Mouse (Mus musculus) frontal cortex, adult (tissue): ENCODE data around the gene Rims1.
A peak's percentile ranks its signal among the peaks of the same experiment; 100 is the strongest.

Source experiments
- ATAC-seq: cut with Nextera tagmentation; 2 replicates; pipeline ENCODE4 v1.9.2; 2017; ENCODE audit warnings: mild to moderate bottlenecking, moderate library complexity, mixed read lengths; ENCODE audit not compliant: low TSS enrichment

The Rims1 gene

DNA sequence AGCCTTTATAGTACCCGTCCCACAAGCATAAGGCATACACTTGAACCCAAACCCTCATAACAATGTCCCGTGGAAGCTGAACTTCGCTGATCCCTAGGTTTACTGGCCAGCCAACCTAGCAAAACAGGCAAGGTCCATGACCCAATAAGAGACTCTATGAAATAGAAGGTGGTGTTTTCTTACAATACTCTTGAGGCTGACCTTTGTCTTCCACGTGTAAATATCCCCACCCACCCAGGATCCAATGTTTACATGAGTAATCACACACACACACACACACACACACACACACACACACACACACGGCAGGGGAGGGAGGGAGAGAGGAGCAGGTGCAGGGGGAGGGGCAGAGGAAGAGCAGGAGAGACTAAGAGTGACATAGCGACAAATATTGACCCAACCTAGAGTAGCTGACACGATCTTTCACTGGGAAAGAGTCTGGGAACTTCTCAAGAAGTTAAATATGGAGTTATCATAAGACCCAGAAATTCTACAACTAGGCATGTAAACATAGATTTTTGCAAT is 217.9 kb downstream of the Rims1 start:
- no peak for ATAC-seq

DNA sequence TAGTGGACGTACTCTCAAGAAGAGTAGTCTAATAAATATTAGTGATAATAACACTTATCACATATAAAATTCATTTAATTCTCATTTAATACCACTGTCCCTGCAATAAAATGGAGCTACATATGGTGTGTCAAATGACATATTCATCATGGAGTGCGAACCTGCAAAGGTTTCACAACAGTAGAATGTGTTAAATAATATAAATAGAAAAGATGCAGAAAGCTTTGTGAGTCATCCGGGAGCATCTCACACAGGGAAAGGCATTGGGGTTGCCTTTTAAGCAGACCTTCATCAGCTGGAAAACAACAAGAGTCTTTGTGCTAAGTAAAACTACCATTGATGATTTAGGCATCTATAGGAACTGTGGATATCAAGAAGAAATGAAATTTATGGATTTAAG is 220.2 kb downstream of the Rims1 start:
- no peak for ATAC-seq

- ATAC-seq = no peak
Measured at GRCm38 (mm10) chr1:22579470-22579869, 226.3 kb downstream of the Rims1 start.

- no peak for ATAC-seq
Measured at GRCm38 (mm10) chr1:22572720-22573119, 233.1 kb downstream of the Rims1 start.

DNA sequence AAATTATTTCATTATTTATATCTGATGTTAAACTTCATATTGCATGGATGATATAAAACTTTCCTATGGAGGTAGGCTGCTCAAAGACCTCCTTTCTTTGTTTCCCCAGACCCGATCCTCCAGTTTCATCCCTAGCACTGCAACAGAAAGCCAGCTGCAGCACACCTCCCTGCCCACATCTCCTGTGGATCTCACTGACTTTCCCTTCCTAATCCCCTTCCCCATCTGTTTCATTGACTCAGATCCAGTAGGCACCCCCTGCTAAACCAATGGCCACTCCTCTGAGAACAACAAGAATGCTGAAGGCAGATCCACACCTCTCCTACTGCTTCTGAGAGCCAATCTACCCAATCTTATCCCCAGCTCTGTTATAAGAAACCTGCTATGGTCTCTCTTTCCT is 259.5 kb downstream of the Rims1 start:
- no peak for ATAC-seq

DNA sequence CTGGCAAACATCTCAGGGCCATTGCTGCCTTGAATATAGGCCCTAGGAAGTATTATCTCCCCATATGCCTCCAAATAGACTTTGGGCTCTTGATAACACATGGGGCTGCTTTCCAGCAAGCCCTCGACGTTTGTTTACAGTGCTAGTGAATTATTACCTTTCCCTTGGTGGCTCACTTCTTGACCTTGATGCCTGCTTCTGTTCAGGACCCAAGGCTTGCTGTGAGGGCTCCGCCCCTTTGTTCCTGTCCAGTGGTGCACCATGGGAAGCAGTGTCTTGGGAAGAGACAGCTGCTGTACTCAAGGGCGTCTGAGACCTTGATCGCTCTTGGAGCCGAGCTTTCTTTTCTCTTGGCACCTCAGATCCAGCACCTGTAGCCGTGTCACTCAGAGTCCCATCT is 267.7 kb downstream of the Rims1 start:
- ATAC-seq = no peak

- no peak for ATAC-seq
Measured at GRCm38 (mm10) chr1:22536776-22537175, 269.0 kb downstream of the Rims1 start.

DNA sequence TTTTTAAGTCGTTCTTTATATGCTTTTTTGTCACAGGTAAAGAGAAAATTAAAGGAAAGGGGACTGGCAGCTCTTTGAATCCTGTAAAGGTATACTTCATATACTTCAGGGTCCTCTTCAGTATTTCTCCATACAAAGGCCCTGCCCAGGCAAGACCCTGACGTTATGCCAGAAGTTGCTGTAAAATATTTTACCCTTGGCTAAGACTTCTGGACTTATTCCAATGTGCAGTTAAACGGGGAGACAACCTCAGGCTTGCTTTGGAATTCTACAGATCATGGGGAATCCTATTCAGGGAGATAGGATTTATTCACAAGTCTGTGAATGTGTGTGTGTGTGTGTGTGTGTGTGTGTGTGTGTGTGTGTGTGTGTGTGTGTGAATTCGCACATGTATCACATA is 270.7 kb downstream of the Rims1 start:
- no peak for ATAC-seq

GRCm38 (mm10) chr1:22533146-22534096 is 272.4 kb downstream of the Rims1 start:
- ATAC-seq = peak; percentile 68

DNA sequence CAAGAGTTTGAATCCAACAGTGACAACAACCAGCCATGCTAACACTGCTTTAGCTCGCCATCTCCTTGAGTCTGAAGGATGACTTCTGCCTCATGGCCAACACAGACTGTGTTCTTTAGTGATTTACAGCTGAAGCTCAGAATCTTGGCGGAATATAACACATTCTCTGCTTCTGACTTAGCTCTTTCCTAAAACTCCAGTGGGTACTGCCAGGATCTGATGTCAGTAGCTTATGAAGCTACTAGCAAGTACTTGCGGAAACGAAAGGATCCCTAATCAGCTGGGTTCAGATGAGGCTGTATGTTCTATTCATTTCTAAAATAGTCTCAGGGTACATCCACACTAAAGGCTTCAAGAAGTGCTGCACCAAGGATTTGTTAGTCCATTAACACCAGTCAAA is 290.7 kb downstream of the Rims1 start:
- ATAC-seq = peak; percentile 76

DNA sequence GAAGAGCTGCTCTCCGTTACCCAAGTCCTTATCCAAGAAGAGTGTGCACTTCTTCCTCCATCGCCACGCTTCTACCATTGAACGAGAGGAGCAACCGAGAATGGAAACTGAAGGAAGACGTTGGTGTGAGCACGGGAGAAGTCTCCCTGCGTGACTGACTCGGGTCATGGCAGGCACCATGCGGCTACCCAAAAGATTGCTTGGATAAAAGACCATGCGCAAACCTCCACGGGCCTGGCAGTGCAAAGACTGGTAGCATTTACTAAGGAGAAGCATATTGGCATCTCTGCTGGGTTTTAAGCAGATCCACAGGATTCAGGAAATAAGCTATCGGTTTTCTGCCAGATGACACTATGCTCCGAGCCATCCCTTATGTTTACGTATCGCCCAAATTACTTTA is 293.4 kb downstream of the Rims1 start:
- ATAC-seq = no peak

DNA sequence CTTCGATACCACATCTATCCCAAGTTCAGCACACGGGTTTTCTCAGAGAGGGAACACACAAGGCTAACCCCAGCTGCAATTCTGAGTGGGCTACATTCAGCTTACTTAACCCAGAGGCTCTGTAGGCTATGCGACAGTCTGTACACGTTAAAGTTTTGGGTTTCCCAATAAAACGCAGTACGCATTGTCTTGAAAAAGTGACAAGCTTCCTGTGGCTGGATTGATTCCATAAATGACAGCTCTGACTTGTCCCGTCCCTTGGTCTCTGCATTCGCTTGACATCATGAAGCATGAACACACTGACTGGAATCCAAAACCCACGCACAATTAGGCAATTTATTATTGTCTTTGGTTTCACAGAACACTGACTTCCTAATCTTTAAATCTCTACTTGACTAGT is 294.2 kb downstream of the Rims1 start:
- no peak for ATAC-seq

GRCm38 (mm10) chr1:22508735-22509615 is 296.8 kb downstream of the Rims1 start:
- peak; percentile 46 for ATAC-seq

GRCm38 (mm10) chr1:22487270-22487864 is 318.4 kb downstream of the Rims1 start:
- peak; percentile 76; the same call in 1 of the 2 replicates for ATAC-seq

DNA sequence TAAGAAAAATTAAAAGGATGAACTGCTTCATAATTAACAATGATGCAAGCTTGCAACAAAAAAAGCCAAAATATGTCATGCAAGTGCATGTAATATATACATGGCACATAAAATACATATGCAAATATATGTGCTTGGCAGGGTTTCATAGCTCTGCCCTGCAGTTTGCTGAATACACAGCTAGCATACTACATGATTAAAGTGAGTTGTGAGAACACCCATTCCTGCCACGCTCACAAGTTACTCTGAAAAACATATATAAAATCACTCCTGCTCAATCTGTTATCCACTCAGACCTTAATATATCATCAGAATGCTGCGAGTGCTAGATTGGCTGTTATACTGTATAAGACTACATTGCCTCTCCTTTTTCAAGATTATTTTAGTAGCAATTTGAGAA is 329.6 kb downstream of the Rims1 start:
- ATAC-seq = no peak

- ATAC-seq = no peak
Measured at GRCm38 (mm10) chr1:22467033-22467432, 338.8 kb downstream of the Rims1 start.

- no peak for ATAC-seq
Measured at GRCm38 (mm10) chr1:22466597-22466996, 339.2 kb downstream of the Rims1 start.

DNA sequence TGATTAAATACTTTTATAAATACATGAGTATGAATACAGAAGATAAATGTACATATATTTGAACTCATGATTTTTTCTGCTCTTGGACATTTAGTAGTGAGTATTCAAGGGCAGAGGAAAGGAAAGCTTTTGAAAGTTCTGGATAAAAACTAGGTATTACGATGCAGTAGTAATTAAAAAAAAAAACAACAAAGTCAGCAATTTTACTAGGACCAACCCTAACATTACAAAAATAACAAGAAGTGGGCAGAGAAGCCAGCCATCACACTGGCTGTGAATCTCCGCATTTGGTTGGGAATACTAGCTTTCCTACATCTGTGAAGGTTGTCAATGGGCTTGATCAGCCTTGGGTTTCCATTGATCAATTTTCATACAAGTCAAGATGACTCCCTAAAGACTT is 381.8 kb downstream of the Rims1 start:
- no peak for ATAC-seq

GRCm38 (mm10) chr1:22422102-22422501 is 383.7 kb downstream of the Rims1 start:
- no peak for ATAC-seq

DNA sequence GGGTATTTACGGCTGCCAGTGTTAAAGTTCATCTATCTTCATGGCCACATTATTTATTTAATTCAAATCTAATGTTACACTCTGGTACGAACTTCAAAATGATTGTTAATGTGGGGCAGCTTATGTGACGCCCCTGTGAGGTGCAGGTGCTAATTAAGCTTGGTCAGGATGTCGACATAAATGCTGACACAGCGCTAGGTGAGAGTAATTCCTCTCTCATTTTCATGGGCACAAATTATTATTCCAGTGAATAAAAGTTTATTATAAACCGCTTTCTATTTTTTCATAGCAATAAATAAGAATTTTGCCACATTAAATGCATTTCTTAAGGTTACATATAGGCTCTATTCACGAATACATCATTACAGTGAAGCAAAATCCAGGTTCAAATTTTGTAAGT is 395.6 kb downstream of the Rims1 start:
- no peak for ATAC-seq

GRCm38 (mm10) chr1:22386361-22386760 is 419.4 kb downstream of the Rims1 start:
- no peak for ATAC-seq

DNA sequence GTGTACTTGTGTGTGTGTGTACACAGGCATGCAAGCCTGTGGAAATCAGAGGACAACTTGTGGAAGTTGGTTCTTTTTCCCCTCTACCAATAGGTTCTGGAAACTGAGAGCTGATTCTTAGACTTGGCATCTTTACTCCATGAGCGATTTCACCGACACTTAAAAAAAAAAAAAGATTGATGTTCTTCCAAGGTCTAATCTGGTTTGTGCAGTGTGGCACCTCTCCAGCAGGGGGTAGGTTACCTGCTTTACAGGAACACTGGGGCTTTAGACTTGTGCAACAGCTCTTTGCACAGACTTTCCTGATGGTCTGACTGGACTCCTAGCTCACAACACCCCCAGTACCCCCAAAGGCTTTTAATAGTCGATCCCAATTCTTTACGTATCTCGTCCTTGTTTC is 428.1 kb downstream of the Rims1 start:
- peak; percentile 36; the same call in 1 of the 2 replicates for ATAC-seq
